Mouse (Mus musculus) T-helper 17 cell (primary cell): Measurements from ENCODE around the gene Mymk.

Experiments used
- in situ Hi-C, 2 experiments: fragments of 300-600 bp; cut with MboI, MseI; formaldehyde crosslinking; loops; 1 replicate in 1 of 2; 2 replicates in 1 of 2; pipeline ENCODE4 v1.15.1; 2025; ENCODE audit warnings: high pct_unique_total_duplicates in 2 of 2

Mymk gene

DNA sequence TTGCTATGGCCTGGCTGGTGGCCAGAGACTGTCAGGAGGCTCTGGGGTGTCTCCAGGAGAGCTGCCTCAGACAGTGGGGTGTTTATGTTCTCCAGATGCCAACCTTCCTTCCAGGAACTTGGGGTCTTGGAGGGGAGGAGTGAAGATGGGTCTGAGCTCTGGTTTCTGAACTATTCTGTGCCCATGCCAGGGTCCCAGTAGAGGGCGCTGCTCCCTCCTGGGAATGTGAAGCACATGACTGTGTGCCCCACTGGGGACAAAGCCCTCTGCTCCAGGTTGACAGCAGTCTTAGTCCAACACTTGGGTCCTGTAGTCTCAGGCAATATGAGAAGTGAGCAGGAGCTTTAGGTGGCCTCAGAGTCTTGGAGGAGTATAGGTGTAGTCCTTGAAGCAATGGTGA, 32.7 kb downstream of the Mymk start:
- in situ Hi-C loops = loop anchor here in 1 of 2 experiments (5.0 kb wide), 1 partner anchor 397 kb away; no protein-coding TSS in a partner anchor

DNA sequence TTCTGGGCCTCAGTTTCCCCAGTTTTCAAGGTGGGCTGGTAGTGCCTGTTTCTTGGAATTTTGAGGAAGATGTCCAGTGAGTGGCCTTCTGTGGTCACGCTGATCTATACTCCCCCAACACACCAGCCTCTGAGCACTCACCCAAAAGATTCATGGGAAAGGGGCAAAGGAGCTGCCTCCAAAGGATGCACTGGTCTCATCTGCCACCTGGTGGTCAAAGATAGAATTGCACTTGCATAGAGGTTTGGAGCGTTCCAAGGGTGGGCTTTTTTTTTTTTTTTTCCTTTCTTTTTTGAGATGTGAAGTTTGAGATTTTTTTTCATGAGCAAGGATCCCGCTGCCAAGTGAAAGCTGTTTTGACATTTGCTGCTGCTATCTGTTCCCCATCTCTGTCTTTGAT, 33.4 kb downstream of the Mymk start:
- in situ Hi-C loops = loop anchor here in 1 of 2 experiments (5.0 kb wide), 1 partner anchor 396 kb away; no protein-coding TSS in a partner anchor

DNA sequence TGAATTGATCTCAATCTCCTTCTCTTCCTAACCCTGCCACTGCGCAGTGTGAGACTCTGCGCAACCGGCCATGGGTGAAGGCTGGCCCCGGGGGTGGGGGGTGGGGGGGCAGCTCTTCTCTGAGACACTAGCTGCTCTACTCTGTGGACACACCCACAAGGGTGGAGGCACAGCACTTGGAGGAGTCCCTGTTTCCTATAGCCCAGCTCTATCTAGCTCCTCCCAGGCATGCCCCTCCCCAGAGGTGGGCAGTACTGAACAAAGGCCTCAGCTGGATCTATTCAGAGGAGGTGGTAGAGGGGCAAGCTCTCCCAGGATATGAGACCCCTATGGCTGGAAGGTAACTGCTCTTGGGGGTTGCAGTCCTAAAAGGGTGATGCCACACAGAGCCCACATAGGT, 35.0 kb downstream of the Mymk start:
- in situ Hi-C loops = loop anchor here in 1 of 2 experiments (5.0 kb wide), 1 partner anchor 395 kb away; no protein-coding TSS in a partner anchor

DNA sequence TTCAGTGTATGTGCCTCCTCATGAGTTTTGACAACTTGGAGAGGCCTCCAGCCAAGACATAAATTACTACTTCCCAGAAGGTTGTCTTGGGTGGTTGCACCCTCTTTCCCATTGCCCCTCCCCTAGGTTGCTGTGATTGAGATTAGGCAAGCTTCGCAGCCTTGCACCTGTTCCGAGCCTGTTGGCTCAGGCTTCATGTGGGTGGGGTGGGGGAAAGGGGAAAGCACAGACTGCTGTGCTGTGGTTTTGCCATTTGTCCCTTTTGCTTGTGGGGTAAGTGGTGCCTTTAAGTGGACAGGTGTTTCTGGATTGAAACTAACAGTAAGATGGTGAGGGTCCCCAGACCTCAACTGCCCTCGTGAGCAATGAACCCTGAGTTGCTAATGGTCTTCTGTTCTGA, 36.0 kb downstream of the Mymk start:
- in situ Hi-C loops = loop anchor here in 1 of 2 experiments (5.0 kb wide), 1 partner anchor 394 kb away; no protein-coding TSS in a partner anchor

DNA sequence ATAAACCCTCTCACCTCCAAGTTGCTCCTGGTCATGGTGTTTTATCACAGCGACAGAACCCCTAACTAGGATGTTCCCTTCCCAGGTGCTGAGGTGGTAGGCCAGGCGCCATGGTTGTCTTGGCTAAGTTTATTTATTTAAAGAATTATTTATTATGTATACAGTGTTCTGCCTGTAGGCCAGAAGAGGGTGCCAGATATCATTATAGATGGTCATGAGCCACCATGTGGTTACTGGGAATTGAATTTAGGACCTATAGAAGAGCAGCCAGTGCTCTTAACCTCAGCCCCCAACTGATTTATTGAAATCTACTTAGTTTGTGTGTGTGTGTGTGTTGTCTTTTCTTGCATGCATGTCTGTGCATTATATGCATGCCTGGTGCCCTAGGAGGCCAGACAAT, 39.6 kb downstream of the Mymk start:
- in situ Hi-C loops = no loop called here

DNA sequence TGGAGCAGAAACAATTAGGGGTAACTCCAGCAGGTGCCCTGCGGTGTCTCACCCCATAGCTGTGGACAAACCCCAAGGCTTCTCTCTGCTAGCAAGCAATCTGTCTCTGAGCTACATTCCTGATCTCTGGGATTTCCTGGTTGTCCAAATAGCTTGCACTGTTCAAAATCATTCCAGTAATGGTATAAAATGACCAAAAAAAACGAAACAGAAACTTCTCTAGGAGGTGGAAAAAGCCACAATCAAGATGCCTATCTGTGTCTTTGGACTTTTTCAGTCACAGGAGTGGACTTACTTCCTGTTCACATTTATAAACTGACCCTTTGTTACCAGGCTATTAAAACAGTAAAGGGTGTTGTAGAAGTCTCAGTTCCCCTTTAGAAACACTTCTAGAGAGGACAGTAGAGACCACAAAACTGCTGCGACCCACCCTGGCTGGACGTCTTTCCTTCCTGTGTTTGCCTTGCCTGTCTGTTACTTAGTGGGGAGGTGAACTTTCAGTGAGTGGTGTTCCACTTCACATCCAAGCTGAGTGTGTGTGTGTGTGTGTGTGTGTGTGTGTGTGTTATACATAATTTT, 43.5 kb downstream of the Mymk start:
- in situ Hi-C loops = no loop called here

DNA sequence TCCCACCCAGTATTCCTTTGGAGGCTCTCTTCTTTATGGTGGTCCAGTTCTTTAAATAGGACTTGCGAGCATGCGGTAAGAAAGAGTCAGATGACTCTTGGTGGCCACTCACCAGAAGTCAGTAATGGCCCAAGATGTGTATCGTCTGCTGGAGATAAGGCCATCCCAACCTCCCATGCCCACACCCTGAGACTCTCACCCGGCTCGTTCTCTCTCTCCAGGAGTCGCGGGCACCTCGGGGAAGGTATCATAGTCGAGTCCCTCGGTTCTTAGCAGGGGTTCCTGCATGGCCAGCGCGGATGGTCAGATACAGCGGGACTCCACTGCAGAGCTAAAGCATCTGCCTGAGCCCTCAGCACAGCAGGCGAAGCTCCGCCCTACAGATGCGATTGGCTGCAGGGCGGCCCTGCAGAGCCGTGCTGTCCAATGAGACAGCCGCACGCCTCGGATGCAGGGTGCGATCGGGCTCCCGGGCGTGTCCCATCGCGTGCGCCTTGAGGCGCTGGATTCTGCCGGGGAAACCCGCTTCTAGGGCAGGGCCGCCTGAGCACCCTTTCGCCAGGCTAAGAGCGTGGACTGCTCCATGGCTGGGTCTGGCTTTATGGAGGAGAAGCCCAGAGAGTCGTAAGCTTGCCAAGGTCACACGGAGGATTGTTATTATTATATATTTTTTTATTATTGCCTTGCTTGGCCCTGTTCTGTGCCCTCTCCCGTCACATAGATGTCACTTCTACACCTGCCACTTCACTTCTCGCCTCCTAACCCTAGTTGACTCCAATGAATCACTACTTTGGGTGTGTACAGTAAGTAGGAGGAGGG, 44.2 kb downstream of the Mymk start, which contains the start of gene Slc2a6:
Gene Slc2a6 (minus strand): TSS at position 381 of the 819 bp plus-strand sequence.
- in situ Hi-C loops = no loop called here

DNA sequence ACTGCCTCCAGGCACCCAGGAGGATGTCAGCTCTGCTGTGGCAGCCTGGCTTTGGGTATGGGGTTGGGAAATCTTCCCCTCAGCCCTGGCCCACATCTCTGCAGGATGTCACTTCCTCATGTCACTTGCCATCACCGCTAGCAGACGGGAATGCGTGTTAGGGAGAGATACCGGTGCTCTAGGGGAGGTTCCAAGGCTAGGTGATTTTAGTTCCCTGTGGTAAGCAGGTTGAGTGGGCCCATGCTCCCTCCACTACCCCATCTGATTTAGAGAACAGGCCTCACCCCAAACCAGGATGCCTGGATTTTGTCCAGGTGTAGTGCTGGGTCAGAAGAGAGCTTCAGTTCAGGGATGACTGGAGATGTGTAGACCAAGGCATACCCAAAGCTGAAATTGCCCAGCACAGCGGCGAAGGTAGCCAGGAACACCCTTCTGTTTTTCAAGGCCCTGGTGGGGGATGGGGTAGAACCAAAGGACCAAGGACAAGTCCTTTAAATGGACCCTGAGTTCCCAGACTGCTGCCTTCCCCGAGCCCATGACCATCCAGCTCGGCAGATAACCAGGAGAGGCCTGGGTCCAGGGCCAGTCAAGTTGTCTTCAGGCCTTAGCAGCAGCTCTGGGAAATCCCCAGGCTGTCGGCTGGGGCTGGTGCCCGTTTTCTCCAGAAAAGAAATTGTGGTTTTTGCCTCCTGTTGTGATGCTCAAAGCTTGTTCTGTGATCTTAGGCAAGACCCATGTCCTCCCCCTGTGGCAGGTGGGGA, 44.9 kb downstream of the Mymk start:
- in situ Hi-C loops = no loop called here

DNA sequence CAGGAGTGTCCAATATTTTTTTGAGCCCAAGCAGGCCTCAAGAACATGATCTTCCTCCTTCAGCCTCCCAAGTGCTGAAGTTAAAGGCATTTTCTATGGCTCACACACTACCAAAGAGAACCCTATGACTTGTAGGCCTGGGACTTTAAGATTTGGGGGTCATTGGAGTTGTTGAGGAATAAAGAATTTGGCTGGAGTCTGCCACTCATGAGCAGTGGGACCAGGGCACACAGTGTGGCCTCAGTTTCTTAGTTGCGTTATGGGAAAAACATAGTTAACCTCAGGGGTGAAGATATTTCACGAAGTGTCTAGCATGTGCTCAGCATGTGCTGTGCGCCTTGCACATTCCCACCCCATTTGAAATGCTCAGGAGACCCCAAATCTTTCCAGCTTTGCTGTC, 45.6 kb downstream of the Mymk start:
- in situ Hi-C loops = no loop called here

DNA sequence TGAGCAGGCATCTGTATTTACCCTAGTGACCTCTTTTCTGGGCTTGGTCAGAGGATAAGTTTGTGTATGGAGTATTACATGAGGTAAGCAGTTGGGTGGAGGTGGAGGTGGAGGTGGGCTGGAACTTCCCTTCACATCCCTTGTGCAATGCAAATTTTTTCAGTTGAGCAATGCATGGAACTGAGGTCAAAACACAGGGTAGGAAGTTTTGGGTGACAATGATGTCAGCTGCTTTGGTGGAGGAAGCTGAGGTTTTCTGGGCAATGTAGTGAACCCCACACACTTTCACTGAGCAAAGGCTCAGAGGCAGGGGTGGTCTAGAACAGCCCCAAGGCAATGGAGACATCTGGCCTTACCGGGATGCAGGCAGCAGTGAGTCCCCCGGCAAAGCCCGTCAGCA, 46.4 kb downstream of the Mymk start:
- in situ Hi-C loops = no loop called here

DNA sequence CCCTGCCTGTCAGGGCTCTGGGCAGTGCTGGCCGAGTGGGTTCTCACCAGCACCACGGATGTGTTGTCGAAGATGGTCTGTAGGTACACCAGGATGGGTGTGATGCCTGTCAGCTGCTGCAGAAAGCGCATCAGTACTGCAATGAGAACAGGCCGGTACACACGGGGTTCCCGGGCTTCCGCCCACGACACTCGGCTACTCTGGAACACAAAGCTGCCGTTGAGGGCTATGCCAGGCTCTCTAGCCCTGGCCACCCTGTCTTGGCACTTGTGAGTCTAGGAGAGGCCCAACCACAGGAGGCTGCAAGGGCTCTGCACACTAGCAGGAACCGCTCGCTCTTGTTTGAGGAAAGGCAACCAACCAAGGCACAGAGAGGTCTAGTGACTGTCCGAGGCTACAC, 47.8 kb downstream of the Mymk start:
- in situ Hi-C loops = loop anchor here in 1 of 2 experiments (5.0 kb wide), 2 partner anchors 107 to 1662 kb away; partner anchors contain the start of genes Surf1 and Surf2

DNA sequence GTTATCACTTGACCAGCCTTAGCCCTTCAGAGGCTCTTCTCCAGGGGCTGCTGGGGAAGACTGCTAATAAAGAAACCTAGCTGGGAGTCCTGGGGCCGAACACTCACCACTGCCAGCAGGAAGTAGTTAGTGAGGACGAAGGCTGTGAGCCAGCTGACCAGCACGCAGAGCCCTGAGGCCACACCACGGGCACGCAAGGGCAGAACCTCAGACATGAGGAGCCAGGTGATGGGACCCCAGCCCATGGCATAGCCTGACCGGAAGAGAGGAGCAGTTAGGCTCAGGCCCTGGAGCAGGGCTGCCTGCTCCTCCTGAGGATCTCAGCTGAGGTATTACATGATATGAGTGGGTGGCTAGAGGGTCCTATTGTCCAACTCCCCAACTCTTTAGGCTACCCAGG, 49.4 kb downstream of the Mymk start:
- in situ Hi-C loops = loop anchor here in 1 of 2 experiments (5.0 kb wide), 2 partner anchors 105 to 1660 kb away; partner anchors contain the start of genes Surf1 and Surf2

DNA sequence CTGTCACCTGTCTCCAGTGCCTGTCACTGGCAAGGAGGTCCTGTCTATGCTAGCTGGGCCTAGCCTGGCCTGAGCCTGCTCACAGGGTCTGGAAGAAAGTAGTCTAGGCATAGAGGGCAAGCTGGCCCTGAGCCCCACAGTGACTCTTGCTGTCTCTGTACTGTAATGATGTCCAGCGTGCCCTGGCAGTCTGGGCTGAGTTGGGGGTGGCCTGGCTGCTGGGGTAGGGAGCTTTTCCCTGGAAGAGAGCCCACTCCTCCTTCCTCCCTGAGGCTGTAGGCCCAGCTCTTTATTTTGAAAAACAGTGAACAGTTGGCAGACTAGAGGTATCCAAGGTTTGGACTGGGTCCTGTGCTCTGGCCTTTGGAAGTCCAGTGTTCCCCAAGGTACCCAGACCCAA, 50.9 kb downstream of the Mymk start:
- in situ Hi-C loops = loop anchor here in 1 of 2 experiments (5.0 kb wide), 2 partner anchors 104 to 1659 kb away; partner anchors contain the start of genes Surf1 and Surf2

DNA sequence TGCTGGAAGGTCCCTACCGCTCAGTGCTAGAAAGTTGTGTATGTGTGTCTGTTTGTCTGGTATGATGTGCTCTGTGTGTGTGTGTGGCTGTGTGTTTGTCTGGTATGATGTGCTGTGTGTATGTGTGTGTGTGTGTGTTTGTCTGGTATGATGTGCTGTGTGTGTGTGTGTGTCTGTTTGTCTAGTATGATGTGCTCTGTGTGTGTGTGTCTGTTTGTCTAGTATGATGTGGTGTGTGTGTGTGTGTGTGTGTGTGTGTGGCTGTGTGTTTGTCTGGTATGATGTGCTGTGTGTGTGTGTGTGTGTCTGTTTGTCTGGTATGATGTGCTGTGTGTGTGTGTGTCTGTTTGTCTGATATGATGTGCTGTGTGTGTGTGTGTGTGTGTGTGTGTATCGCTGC, 52.4 kb downstream of the Mymk start:
- in situ Hi-C loops = no loop called here

DNA sequence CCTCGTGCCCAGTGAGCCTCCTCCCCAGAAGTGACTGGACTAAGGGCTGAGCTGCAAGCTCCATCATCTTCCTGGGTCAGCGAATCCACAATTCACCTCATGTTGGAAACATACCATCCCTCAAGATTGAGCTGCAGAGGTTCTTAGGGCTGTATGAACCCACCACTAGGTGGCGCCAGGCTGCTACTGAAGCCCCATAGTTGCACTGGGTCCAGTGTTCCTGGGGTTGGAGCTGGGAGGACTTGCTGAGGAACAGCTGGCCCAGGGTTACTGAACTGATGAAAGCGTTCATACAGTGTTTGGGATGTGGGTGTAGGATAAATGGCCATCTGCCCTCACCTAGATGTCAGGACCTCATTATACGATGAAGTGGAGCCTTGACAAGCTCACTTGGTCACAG, 54.2 kb downstream of the Mymk start:
- in situ Hi-C loops = no loop called here
